Mouse (Mus musculus) frontal cortex, postnatal 10 days (tissue): ENCODE measurements around the gene Mbd6.
A peak's percentile ranks its signal among the peaks of the same experiment; 100 is the strongest.

ENCODE experiments used
- DNase-seq, 2 experiments: peaks; one replicate each; pipeline ENCODE4 v3.0.0; 2022; ENCODE audit warnings: low spot score in 2 of 2, mixed read lengths in 1 of 2

The Mbd6 gene

DNA sequence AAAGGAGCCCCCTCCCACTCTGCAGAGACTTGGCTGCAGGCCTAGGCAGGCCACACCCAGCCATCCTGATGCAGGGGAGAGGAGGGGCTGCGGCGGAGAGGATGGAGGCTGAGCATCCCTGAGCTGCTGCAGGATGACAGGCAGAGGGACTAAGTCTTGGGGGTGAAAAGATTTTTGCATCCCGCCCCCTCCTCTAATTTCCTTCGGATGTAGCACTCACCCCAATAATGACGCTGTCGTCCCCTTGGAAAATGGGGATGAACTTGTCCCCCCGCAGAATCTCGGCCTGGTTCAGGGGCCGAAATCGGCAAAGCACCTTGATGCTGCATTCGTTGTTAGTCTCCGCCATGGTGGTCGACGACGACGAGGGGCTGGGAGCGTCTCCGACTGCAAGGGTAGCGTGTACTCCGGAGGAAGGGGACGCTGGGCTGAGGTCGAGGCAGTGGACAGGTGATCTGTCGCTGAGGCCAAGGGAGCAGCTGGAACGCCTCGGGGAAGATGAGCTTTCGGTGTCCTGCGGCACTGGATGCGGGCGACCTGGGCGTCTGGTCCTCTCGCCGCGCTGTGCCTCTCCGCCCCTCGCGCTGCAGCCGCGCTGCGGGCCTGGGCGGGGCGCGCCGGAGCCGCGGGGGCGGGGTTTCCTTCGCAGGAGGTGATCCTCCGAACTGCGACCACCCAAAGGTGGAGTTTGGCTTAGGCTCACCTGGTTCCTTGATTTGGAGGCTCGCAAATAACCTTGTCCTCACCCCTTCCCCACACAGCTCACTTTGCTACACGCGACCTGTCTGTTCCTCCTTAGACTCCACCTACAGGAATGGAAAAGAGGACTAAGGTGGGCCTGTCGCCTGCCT is 26.0 kb downstream of the Mbd6 start, which contains the start of gene Kif5a:
Gene Kif5a, minus strand, starts transcription at position 801 of the 851 bp plus-strand sequence.
- peak in 1 of 2 experiments; percentile 65 for DNase-seq

DNA sequence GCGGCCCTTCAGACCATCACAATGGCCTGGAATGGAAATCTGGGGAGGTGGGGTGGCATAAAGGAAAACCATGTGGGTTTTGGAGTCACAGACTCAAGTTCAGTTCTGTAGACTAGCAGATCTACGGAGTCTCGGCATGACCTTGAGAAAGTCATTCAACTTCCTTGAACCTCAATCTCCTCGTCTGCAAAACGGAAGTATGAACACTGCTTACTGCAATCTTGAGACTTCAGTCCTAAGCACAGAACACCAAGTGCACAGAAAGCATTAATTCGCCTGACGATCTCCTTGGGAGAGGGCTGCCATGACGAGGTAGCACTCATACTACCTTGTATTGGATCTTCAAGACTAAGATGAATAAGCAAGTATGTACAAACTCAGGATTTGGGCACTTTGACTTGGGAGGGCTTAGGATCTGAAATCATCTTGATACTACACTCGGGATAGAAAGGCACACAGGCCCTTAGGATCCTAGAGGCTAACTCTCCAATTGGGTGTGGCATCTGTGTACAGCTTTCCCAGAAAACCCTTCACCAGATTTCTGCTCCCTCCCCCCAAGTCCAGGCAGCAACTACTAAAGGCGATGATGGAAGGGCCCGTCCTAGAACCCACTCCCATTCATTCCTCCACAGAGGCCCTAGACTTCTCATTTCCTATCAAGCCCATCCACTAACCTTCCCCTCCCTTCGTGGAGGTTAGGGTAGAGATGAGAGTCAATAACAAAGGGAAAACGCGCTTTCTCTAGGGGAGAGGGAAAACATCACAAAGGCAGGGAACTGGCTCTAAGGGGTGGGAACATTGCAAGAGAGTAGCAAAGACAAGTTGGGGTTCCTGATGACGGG is 26.9 kb downstream of the Mbd6 start:
- DNase-seq = no peak

GRCm38 (mm10) chr10:127258489-127258888 is 30.3 kb downstream of the Mbd6 start:
- DNase-seq = no peak

- DNase-seq = no peak
These were observed 31.0 kb downstream of the Mbd6 start for GRCm38 (mm10) chr10:127257790-127258189.

DNA sequence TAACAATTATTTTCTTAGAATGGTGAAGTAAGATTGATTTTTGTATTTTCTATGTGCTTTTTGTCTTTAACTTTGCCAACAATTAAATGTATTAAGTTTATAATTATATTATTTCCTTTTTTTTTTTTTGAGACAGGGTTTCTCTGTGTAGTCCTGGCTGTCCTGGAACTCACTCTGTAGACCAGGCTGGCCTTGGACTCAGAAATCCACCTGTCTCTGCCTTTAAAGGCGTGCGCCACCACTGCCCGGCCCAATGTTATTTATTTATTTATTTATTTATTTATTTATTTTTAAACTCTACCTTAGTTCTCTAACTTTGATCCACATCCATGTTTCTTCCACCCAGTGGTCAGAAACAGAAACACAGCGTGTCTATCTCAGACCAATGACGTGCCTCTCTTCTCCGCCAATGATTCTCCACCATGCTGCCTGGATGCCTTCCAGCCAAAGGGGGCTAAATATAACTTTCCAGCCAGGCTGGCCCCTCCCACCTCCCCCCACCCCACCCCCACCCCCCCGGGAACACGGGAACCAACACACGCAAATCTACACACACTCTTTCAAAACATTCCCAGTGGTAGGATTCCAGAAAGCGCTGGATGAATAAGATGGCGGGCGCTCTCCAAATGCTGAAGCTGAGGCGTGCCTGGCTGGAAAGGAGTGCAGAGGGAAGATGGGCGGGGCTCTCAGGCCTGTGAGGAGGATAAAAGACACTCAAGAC is 33.0 kb downstream of the Mbd6 start:
- DNase-seq = no peak

DNA sequence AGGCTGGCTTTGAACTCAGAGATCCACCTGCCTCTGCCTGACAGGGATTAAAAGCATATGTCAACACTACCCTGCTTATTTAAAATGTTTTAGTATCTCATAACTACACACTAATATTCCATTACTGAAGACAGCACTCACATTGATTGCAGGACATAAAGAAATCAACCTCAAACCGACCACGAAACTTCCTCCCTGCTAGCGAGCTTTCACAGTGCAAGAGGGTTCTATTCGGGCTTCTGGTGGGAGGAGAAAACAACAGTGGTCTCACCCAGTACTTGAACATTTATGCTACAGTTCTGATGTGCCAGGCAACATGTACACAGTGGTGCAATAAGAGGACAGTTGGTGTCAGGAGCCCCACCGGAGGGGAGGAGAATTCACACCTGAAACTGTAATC is 38.0 kb downstream of the Mbd6 start:
- DNase-seq = no peak

DNA sequence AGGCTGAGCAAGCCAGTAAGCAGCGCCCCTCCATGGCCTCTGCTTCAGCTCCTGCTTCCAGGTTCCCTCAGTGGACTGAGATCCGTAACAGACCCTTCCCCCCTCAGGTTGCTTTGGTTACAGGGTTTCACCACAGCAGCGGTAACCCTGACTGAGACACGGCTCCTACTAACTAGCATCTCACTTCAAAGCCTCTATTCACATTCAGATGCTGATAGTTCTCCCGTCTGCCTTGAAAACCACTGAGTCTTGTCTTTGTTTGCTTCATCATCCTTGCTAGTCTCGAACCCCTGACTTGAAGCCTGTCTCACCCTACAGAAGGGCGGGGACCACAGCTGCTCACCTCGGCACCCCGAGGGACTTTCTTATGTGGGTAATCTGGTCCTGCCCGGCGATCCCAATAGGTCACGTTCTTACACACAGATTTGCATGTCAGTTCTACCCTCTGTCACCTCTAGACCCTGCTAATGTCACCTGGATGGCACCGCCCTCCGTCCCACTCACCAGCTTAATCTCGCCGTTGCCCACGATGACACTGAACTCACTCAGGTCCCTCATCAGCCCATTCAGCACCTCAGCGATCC is 50.5 kb downstream of the Mbd6 start:
- DNase-seq = no peak

- DNase-seq = no peak
These were observed 52.3 kb downstream of the Mbd6 start for GRCm38 (mm10) chr10:127236541-127236940.

- DNase-seq = no peak
These were observed 55.7 kb downstream of the Mbd6 start for GRCm38 (mm10) chr10:127233141-127233540.
